Mouse (Mus musculus) liver, embryonic 14.5 days (tissue): ENCODE results near the gene Fyn. TPM values are rescaled to one million over a fixed set of nuclear protein-coding genes. Genes with fewer than 3 reads are reported as not detected.

Source experiments
- ATAC-seq: fragments of 200-750 bp; cut with Nextera tagmentation; 2 replicates; pipeline ENCODE4 v1.8.0; 2017; ENCODE audit warnings: moderate number of reproducible peaks, mild to moderate bottlenecking, moderate library complexity; ENCODE audit not compliant: insufficient read depth
- DNase-seq, 3 experiments: peaks; one replicate each; pipeline ENCODE4 v3.0.0-alpha.2; 2012 to 2013; ENCODE audit warnings: low read depth in 3 of 3, low spot score in 3 of 3
- H3K27ac ChIP-seq: fragments of 300-500 bp; sonication (generic); 2 replicates; pipeline ENCODE4 v1.5.1; 2014; ENCODE audit warnings: moderate library complexity, mild to moderate bottlenecking, control low read depth, inconsistent platforms
- H3K27me3 ChIP-seq: fragments of 300-500 bp; sonication (generic); 2 replicates; pipeline ENCODE4 v1.6.1; 2014; ENCODE audit warnings: mild to moderate bottlenecking, low read length, moderate library complexity; ENCODE audit not compliant: control insufficient read depth, insufficient read depth
- H3K36me3 ChIP-seq: fragments of 300-500 bp; sonication (generic); replicated peaks from 2 replicates; pipeline ENCODE4 v1.6.1; 2014; ENCODE audit warnings: low read depth; ENCODE audit not compliant: control insufficient read depth, insufficient read depth
- H3K4me1 ChIP-seq, 2 experiments: fragments of 200-500 bp in 1 of 2; fragments of 300-500 bp in 1 of 2; sonication (generic) in 1 of 2; replicated peaks; 2 replicates each; pipeline ENCODE4 v1.6.1; 2012 to 2014; ENCODE audit warnings: antibody characterized with exemption in 1 of 2, inconsistent platforms in 1 of 2, low read length in 1 of 2; ENCODE audit not compliant: control insufficient read depth in 2 of 2, insufficient read depth in 2 of 2
- H3K4me2 ChIP-seq: fragments of 300-500 bp; sonication (generic); 2 replicates; pipeline ENCODE4 v1.6.1; 2014; ENCODE audit warnings: low read depth, mild to moderate bottlenecking, control low read depth, moderate library complexity
- H3K4me3 ChIP-seq, 2 experiments: fragments of 200-500 bp in 1 of 2; fragments of 300-500 bp in 1 of 2; sonication (generic) in 1 of 2; 2 replicates each; pipeline ENCODE4 v1.5.1; 2012 to 2014; ENCODE audit warnings: low read depth in 2 of 2, low read length in 2 of 2, mild to moderate bottlenecking in 2 of 2, control low read depth in 1 of 2, inconsistent platforms in 1 of 2, moderate library complexity in 1 of 2; ENCODE audit not compliant: insufficient read depth in 1 of 2
- H3K9ac ChIP-seq: fragments of 300-500 bp; sonication (generic); replicated peaks from 2 replicates; pipeline ENCODE4 v1.6.1; 2014; ENCODE audit warnings: mild to moderate bottlenecking, control low read depth, moderate library complexity
- H3K9me3 ChIP-seq: fragments of 300-500 bp; sonication (generic); 2 replicates; pipeline ENCODE4 v1.6.1; 2016; ENCODE audit warnings: low read length, mixed read lengths; ENCODE audit not compliant: control insufficient read depth
- CTCF ChIP-seq: IDR thresholded peaks from 2 replicates; pipeline ENCODE4 v1.5.1; 2016; ENCODE audit warnings: antibody characterized with exemption, low read depth, control low read depth
- EP300 ChIP-seq: IDR thresholded peaks from 2 replicates; pipeline ENCODE4 v1.6.1; 2016; ENCODE audit warnings: antibody characterized with exemption, low read depth
- WGBS: fragments of 180-500 bp; shearing (Covaris S2); extraction: QIAGEN DNeasy Blood & Tissue Kit; methylation state at CpG from one replicate; pipeline ENCODE4 v1.1.7; 2014; ENCODE audit not compliant: insufficient replicate concordance; 5-methylcytosine and 5-hydroxymethylcytosine counted together
- polyA plus RNA-seq, 2 experiments: library from polyadenylated mRNA; depleted of rRNA in 1 of 2; stranded (reverse) in 1 of 2; unstranded in 1 of 2; fragments of >200 nt; fragmentation: Nextera tagmentation in 1 of 2; extraction: Ambion mirVana in 1 of 2; gene quantifications; 2 replicates each; pipeline versions ENCODE4 v1.2.1 to v1.2.3; 2012 to 2014

Fyn gene
- polyA plus RNA-seq, 2 experiments = 8.2 to 9.8 TPM

DNA sequence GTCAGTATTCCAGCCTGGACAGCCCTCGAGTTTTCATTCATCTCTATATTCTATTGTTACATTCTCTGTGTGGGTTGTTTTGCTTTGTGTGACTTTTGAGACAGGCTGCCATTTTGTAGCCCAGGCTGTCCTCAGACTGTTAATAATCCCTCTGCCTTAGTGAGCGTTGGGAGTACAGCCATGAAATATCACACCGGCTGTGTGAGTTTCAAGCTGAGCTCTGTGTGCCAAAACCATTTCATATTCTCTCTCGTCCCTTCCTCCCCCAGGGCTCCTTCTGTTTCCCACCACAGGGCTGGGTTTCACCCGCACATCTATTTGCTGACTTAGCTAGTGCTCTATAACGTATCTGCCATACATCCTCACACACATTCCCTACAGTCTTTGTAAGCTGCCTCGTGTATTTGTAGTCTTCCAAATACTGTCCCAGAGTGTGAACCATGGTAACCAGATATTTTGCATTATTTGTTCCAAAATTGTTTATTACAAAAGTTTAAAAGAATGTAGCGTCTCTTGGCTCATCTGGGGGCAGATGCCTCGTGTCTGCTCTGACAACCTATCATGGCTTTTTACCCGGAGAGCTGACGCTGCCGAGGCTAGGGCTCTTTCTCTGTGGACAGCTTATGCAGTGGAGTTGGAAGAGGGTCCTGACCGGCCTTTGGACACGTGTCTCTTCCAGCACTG, 144.1 kb downstream of the Fyn start:
- Histone ChIP-seq H3K36me3 (no peaks in the 10 kb centered on the region), H3K4me2 (no peak overlapping the region), H3K9ac (no peak overlapping the region), H3K27ac (no peak overlapping the region), H3K9me3 (no peaks in the 10 kb centered on the region), H3K4me3 (no peak overlapping the region), H3K4me1 (no peaks in the 10 kb centered on the region), H3K27me3 (no peaks in the 10 kb centered on the region)
- DNase-seq (no peak), ATAC-seq (no peak)
- TF ChIP-seq CTCF (no peak), EP300 (no peak)
- WGBS = 74% methylated on average over 14 of the region's 14 CpGs

DNA sequence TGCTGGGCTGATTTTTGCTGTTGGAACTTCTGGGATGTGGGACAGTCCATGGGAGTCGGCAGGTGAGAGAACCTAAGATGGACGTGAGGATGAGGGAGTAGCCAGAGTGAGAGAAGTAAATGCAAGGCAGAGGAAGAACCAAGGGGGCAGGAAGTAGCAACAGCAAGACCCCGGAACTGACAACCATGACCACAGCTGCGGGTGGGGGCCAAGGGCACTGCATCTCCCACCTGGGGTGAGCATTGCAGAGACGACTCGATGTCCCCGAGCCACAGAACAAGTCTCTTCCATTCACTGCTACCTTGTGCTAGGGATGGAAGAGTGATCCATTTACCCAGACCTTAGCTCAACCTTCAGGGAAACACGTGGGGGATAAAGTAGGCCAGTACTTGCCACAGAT, 146.3 kb downstream of the Fyn start:
- DNase-seq (no peak), ATAC-seq (no peak)
- H3K9ac ChIP-seq = no peak overlapping the region
- no peak for TF ChIP-seq EP300
- TF ChIP-seq CTCF = no peak
- no peak overlapping the region for H3K27ac ChIP-seq
- 80% methylated on average over 8 of the region's 8 CpGs for WGBS
- no peaks in the 10 kb centered on the region for H3K27me3 ChIP-seq
- H3K4me2 ChIP-seq = no peak overlapping the region
- no peaks in the 10 kb centered on the region for H3K4me1 ChIP-seq
- no peaks in the 10 kb centered on the region for H3K9me3 ChIP-seq
- no peak overlapping the region for H3K4me3 ChIP-seq
- H3K36me3 ChIP-seq = no peaks in the 10 kb centered on the region

DNA sequence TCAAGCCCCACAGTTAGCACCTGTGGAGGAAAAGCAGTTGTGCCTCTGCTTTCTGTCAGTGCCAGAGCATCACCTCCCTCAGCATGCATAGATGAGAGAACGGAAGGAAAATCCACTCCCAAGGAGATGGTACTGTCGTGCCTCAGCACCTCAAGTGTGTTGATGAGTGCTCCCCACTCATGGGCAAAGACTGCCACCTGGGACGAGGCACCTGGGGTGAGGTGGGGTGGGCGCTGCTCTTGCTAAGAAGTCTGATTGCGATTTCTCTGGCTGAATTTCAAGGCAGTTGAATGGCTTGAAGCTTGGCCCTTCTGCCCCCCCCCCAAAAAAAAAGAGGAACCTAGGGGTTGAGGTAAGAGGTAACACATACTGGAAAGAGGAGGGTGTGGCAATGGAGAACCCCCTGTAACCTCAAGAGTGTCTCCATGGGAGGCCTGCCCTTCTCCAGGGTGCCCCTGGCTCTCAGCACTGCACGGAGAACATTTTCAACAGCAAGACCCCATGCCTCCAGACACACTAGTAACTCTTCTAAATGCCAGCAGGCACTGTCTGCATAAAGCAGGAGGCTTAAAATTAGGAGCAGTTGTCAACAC, 148.0 kb downstream of the Fyn start:
- no peak overlapping the region for H3K9ac ChIP-seq
- no peaks in the 10 kb centered on the region for H3K4me1 ChIP-seq
- no peaks in the 10 kb centered on the region for H3K36me3 ChIP-seq
- no peak for TF ChIP-seq EP300
- no peak for TF ChIP-seq CTCF
- H3K27me3 ChIP-seq = no peaks in the 10 kb centered on the region
- 77% methylated on average over 6 of the region's 6 CpGs for WGBS
- H3K4me3 ChIP-seq = no peak overlapping the region
- DNase-seq = no peak
- ATAC-seq = no peak
- H3K27ac ChIP-seq = no peak overlapping the region
- H3K4me2 ChIP-seq = no peak overlapping the region
- no peaks in the 10 kb centered on the region for H3K9me3 ChIP-seq

DNA sequence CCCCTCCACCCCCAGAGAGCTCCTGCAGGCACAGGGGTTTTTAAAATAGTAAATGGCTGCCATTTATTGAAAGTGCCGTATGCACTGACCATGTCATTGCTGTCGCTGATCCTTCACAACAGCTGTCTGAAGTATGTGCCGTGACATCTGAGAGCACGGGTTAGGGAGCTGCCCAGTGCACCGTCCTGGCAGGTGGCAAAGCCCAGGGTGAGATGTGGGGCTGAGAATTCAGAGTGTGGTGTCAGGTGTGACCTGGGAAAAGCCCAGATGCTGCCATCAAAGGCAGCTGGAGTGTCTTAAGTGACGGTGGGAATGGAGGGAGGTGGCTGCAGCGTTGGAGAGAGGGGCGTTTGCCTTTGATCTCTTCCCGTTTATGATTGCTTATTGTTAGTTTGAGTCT, 148.7 kb downstream of the Fyn start:
- H3K4me1 ChIP-seq = no peaks in the 10 kb centered on the region
- no peaks in the 10 kb centered on the region for H3K36me3 ChIP-seq
- TF ChIP-seq EP300 (no peak), CTCF (no peak)
- H3K9me3 ChIP-seq = no peaks in the 10 kb centered on the region
- WGBS = 80% methylated on average over 9 of the region's 9 CpGs
- H3K27ac ChIP-seq = no peak overlapping the region
- H3K27me3 ChIP-seq = no peaks in the 10 kb centered on the region
- no peak overlapping the region for H3K4me2 ChIP-seq
- no peak overlapping the region for H3K4me3 ChIP-seq
- ATAC-seq (no peak), DNase-seq (no peak)
- no peak overlapping the region for H3K9ac ChIP-seq

DNA sequence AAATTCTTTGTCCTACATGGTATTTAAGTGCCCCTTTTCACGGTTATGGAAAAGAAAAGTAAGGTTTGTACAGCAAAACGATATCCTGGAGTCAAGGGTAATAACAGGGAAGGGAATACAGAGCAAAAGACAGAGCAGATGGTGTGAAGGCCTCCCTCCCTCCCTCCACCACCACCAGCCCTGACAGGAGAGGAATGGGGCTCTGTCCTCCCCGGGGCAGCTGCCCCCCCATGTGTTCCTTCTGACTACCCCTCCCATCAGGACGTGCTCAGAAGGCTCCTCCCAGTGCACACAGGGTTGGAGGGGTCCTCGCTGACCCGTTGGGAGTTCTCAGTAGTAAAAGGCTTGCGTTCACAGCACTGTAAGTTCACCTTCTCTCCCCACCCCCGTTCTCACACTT, 149.6 kb downstream of the Fyn start:
- no peak overlapping the region for H3K4me2 ChIP-seq
- ATAC-seq (no peak), DNase-seq (no peak)
- no peaks in the 10 kb centered on the region for H3K9me3 ChIP-seq
- no peaks in the 10 kb centered on the region for H3K4me1 ChIP-seq
- 54% methylated on average over 8 of the region's 8 CpGs for WGBS
- no peak overlapping the region for H3K9ac ChIP-seq
- H3K27ac ChIP-seq = no peak overlapping the region
- no peaks in the 10 kb centered on the region for H3K27me3 ChIP-seq
- H3K4me3 ChIP-seq = no peak overlapping the region
- no peak for TF ChIP-seq EP300
- no peaks in the 10 kb centered on the region for H3K36me3 ChIP-seq
